ENCODE assay signal across 10 mouse cellular contexts in the genomic region with DNA sequence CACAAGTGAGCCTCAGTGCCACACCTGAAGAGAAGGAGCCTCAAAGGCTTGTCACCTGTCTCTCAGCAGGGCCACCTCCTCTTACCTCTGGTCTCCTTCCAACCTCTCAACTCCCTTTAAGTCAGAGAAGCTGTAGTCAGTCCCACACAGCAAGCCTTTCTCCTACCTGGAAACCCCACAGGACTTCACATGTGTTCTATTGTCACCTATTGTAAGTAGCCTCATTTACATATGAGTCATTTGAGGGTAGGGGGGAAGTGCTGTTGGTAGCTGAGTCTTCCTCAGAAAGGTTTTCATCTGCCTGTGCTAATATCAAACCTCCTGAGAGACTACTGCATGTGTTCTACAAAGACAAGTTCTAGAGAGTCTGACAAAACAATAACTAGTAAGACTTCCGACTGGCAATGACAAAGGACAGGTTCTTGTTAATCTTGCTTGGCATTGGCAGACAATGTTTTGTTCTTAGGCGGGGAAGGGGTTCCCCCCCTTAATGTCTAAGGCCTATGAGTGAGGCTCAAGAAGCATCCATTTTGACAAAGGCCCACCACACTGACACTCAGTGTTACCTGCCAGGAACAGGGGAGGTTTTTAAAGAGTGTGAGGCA. TPM values are rescaled to one million over a fixed set of nuclear protein-coding genes. Genes with fewer than 3 reads are reported as not detected.
DNase-seq lines count a peak whose midpoint lies in the region; ATAC-seq lines count a peak whose summit lies in the region.
"Had no signal": no experiment of that assay in that cellular context is flagged by ENCODE, and none has a peak within 500 bp of the region (broad histone marks: within the 10 kb centered on the region; RNA-seq: fewer than 3 reads in every experiment).

No protein-coding gene starts in this region.

- no peak for ATAC-seq in megakaryocyte, adult 5-6 weeks (ENCODE audit: poor library complexity, severe bottlenecking)
- no peak for ATAC-seq in intestine, embryonic 14.5 days (replicated peaks; ENCODE audit: low FRiP score, low TSS enrichment, low read depth)
- no peak for ATAC-seq in neural tube, embryonic 14.5 days (ENCODE audit: low read depth)

- H3K4me2 ChIP-seq in intestine, embryonic 14.5 days (ENCODE audit: low read length): 0 out of 2 replicates have a peak overlapping the region, but pooled peaks have one; percentile 63
- peak overlapping the region; percentile 17; the same call in 1 of the 2 replicates for H3K4me2 ChIP-seq in neural tube, embryonic 14.5 days (ENCODE audit: low read depth, low read length)

- 62% methylated on average over 2 of the region's 2 CpGs for WGBS in embryonic facial prominence, embryonic 10.5 days
- 63% methylated on average over 2 of the region's 2 CpGs for WGBS in intestine, embryonic 14.5 days
- 54% methylated on average over 2 of the region's 2 CpGs for WGBS in neural tube, embryonic 14.5 days

- H3K36me3 ChIP-seq in megakaryocyte, embryonic 14.5 days (replicated peaks; ENCODE audit: low read length): peaks cover 23% of the 10 kb centered on the region
- peaks cover 16% of the 10 kb centered on the region for H3K36me3 ChIP-seq in embryonic facial prominence, embryonic 10.5 days (replicated peaks)
- peaks cover 10% of the 10 kb centered on the region for H3K36me3 ChIP-seq in intestine, embryonic 14.5 days (ENCODE audit: control insufficient read depth, insufficient read depth, low read length)
- H3K36me3 ChIP-seq in neural tube, embryonic 14.5 days (ENCODE audit: control insufficient read depth, insufficient read depth, low read length): no peaks in the 10 kb centered on the region

- peak overlapping the region; percentile 69 for H3K4me3 ChIP-seq in megakaryocyte, embryonic 14.5 days (replicated peaks)
- H3K4me3 ChIP-seq in embryonic facial prominence, embryonic 10.5 days: peak overlapping the region; percentile 96; the same call in 1 of the 2 replicates
- H3K4me3 ChIP-seq in intestine, embryonic 14.5 days (ENCODE audit: low read depth, low read length): no peak overlapping the region
- H3K4me3 ChIP-seq in neural tube, embryonic 14.5 days (ENCODE audit: low read depth, low read length): no peak overlapping the region

- peaks cover 40% of the 10 kb centered on the region for H3K4me1 ChIP-seq in megakaryocyte, embryonic 14.5 days
- peaks cover 32% of the 10 kb centered on the region for H3K4me1 ChIP-seq in embryonic facial prominence, embryonic 10.5 days
- peaks cover 16% of the 10 kb centered on the region; the same call in 1 of the 2 replicates for H3K4me1 ChIP-seq in intestine, embryonic 14.5 days (replicated peaks; ENCODE audit: control insufficient read depth, insufficient read depth, low read length)
- H3K4me1 ChIP-seq in neural tube, embryonic 14.5 days (ENCODE audit: control insufficient read depth, insufficient read depth, low read length): peaks cover 20% of the 10 kb centered on the region

- no peak overlapping the region for H3K9ac ChIP-seq in intestine, embryonic 14.5 days (ENCODE audit: low read length)
- H3K9ac ChIP-seq in neural tube, embryonic 14.5 days (replicated peaks; ENCODE audit: low read depth, low read length): 0 out of 2 replicates have a peak overlapping the region, but pooled peaks have one; percentile 4

- no peak overlapping the region for H3K27ac ChIP-seq in embryonic facial prominence, embryonic 10.5 days (replicated peaks)
- no peak overlapping the region for H3K27ac ChIP-seq in intestine, embryonic 14.5 days (ENCODE audit: low read depth)
- no peak overlapping the region for H3K27ac ChIP-seq in neural tube, embryonic 14.5 days (ENCODE audit: low read depth, low read length)

- no peak for DNase-seq in embryonic facial prominence, embryonic 10.5 days (ENCODE audit: low spot score)
- DNase-seq in intestine, embryonic 14.5 days (ENCODE audit: low spot score): no peak
- DNase-seq in frontal cortex, adult 2 months (ENCODE audit: extremely low spot score in 1 of 2, low spot score in 1 of 2): no peak
- no peak for DNase-seq in cerebellum, adult 11 months
- no peak for DNase-seq in right cerebral cortex, adult 18-20 months
- DNase-seq: adrenal gland, postnatal 36 days; lung, postnatal 4 days had no signal

- H3K9me3 ChIP-seq in megakaryocyte, embryonic 14.5 days: no peaks in the 10 kb centered on the region
- no peaks in the 10 kb centered on the region for H3K9me3 ChIP-seq in embryonic facial prominence, embryonic 10.5 days
- no peaks in the 10 kb centered on the region for H3K9me3 ChIP-seq in intestine, embryonic 14.5 days (ENCODE audit: control insufficient read depth, low read length)
- no peaks in the 10 kb centered on the region for H3K9me3 ChIP-seq in neural tube, embryonic 14.5 days (ENCODE audit: control insufficient read depth, low read length)

- H3K27me3 ChIP-seq in megakaryocyte, embryonic 14.5 days (replicated peaks): no peaks in the 10 kb centered on the region
- no peaks in the 10 kb centered on the region for H3K27me3 ChIP-seq in embryonic facial prominence, embryonic 10.5 days (replicated peaks; ENCODE audit: low read depth, poor library complexity, severe bottlenecking)
- no peaks in the 10 kb centered on the region for H3K27me3 ChIP-seq in intestine, embryonic 14.5 days (replicated peaks; ENCODE audit: control insufficient read depth, insufficient read depth, low read length)
- H3K27me3 ChIP-seq in neural tube, embryonic 14.5 days (ENCODE audit: control insufficient read depth, insufficient read depth, low read length): no peaks in the 10 kb centered on the region

RNA-seq across cellular contexts. Expression of gene Amfr, which starts 2.4 kb away (rescaled TPM):
- polyA plus RNA-seq in megakaryocyte, embryonic 14.5 days (2012; ENCODE audit: insufficient read depth, low replicate concordance): 37.6 and 51.7 TPM in 2 replicates
- 35.5 and 37.5 TPM in 2 replicates for total RNA-seq in megakaryocyte, adult 5-6 weeks (2015)
- 83.7 and 97.7 TPM in 2 replicates for total RNA-seq in megakaryocyte, adult 5-6 weeks (2017)
- 37.6 and 39.1 TPM in 2 replicates for polyA plus RNA-seq in embryonic facial prominence, embryonic 10.5 days (2016; fragmentation: Nextera tagmentation; extraction: Ambion mirVana)
- polyA plus RNA-seq in intestine, embryonic 14.5 days (2014; fragmentation: Nextera tagmentation; extraction: Ambion mirVana): 42.4 and 47.8 TPM in 2 replicates
- polyA plus RNA-seq in neural tube, embryonic 14.5 days (2014; fragmentation: Nextera tagmentation; extraction: Ambion mirVana): 76.7 and 86.8 TPM in 2 replicates
- polyA plus RNA-seq in frontal cortex, adult 2 months (2012; rRNA removed): 111 and 113 TPM in 2 replicates

RNA-seq across cellular contexts. Expression of gene Nudt21, which starts 26.6 kb away (rescaled TPM):
- polyA plus RNA-seq in megakaryocyte, embryonic 14.5 days (2012; ENCODE audit: insufficient read depth, low replicate concordance): 185 and 240 TPM in 2 replicates
- 83.1 and 84.4 TPM in 2 replicates for total RNA-seq in megakaryocyte, adult 5-6 weeks (2015)
- total RNA-seq in megakaryocyte, adult 5-6 weeks (2017): 53.4 and 57.2 TPM in 2 replicates
- 155 and 158 TPM in 2 replicates for polyA plus RNA-seq in embryonic facial prominence, embryonic 10.5 days (2016; fragmentation: Nextera tagmentation; extraction: Ambion mirVana)
- 128 and 141 TPM in 2 replicates for polyA plus RNA-seq in intestine, embryonic 14.5 days (2014; fragmentation: Nextera tagmentation; extraction: Ambion mirVana)
- polyA plus RNA-seq in neural tube, embryonic 14.5 days (2014; fragmentation: Nextera tagmentation; extraction: Ambion mirVana): 83.3 and 89.7 TPM in 2 replicates
- polyA plus RNA-seq in frontal cortex, adult 2 months (2012; rRNA removed): 31.7 and 35.4 TPM in 2 replicates

RNA-seq across cellular contexts. Expression of gene Ogfod1, which starts 26.8 kb away (rescaled TPM):
- 2.8 TPM in 1 of 2 replicates, not detected in the other for polyA plus RNA-seq in megakaryocyte, embryonic 14.5 days (2012; ENCODE audit: insufficient read depth, low replicate concordance)
- 10.2 and 12.3 TPM in 2 replicates for total RNA-seq in megakaryocyte, adult 5-6 weeks (2015)
- total RNA-seq in megakaryocyte, adult 5-6 weeks (2017): 9.0 and 9.1 TPM in 2 replicates
- polyA plus RNA-seq in embryonic facial prominence, embryonic 10.5 days (2016; fragmentation: Nextera tagmentation; extraction: Ambion mirVana): 14.0 and 14.4 TPM in 2 replicates
- polyA plus RNA-seq in intestine, embryonic 14.5 days (2014; fragmentation: Nextera tagmentation; extraction: Ambion mirVana): 13.4 and 17.1 TPM in 2 replicates
- 16.4 and 18.7 TPM in 2 replicates for polyA plus RNA-seq in neural tube, embryonic 14.5 days (2014; fragmentation: Nextera tagmentation; extraction: Ambion mirVana)
- polyA plus RNA-seq in frontal cortex, adult 2 months (2012; rRNA removed): 48.7 and 52.5 TPM in 2 replicates

Comparison
In these comparisons a context has a peak if more than half of its experiments do, and no peak if none do; other contexts are left out.
1. H3K4me3 ChIP-seq: peak in megakaryocyte, embryonic 14.5 days (single experiment) and embryonic facial prominence, embryonic 10.5 days (single experiment); none in intestine, embryonic 14.5 days (single experiment) and neural tube, embryonic 14.5 days (single experiment).